Mouse (Mus musculus) neural tube, embryonic 14.5 days (tissue): ENCODE measurements at regions not wholly inside any gene's neighbourhood (a gene's known extent, or its start where the extent isn't known, plus 50 kb on each side); places are given as distances from the start of the nearest gene placed in this dataset.
"Not testable (repeated sequence)": the region's sequence is repeated elsewhere in the genome, so short reads cannot be mapped to it uniquely, and the experiment has no call there.

Experiments used
- ATAC-seq: fragments of 200-750 bp; cut with Nextera tagmentation; 2 replicates; pipeline ENCODE4 v1.8.0; 2017; ENCODE audit warnings: low read depth, mild to moderate bottlenecking, moderate TSS enrichment, moderate library complexity
- H3K27ac ChIP-seq: fragments of 300-500 bp; sonication (generic); 2 replicates; pipeline ENCODE4 v1.5.1; 2014; ENCODE audit warnings: low read depth, mild to moderate bottlenecking, control low read depth, low read length, moderate library complexity, mixed read lengths
- H3K27me3 ChIP-seq: fragments of 300-500 bp; sonication (generic); 2 replicates; pipeline ENCODE4 v1.6.1; 2014; ENCODE audit warnings: low read length; ENCODE audit not compliant: control insufficient read depth, insufficient read depth
- H3K36me3 ChIP-seq: fragments of 300-500 bp; sonication (generic); 2 replicates; pipeline ENCODE4 v1.6.1; 2014; ENCODE audit warnings: low read length, mixed read lengths; ENCODE audit not compliant: control insufficient read depth, insufficient read depth
- H3K4me1 ChIP-seq: fragments of 300-500 bp; sonication (generic); 2 replicates; pipeline ENCODE4 v1.6.1; 2014; ENCODE audit warnings: low read length; ENCODE audit not compliant: control insufficient read depth, insufficient read depth
- H3K4me2 ChIP-seq: fragments of 300-500 bp; sonication (generic); 2 replicates; pipeline ENCODE4 v1.6.1; 2014; ENCODE audit warnings: mild to moderate bottlenecking, low read depth, low read length, control low read depth
- H3K4me3 ChIP-seq: fragments of 300-500 bp; sonication (generic); 2 replicates; pipeline ENCODE4 v1.5.1; 2014; ENCODE audit warnings: low read depth, low read length, control low read depth, mixed read lengths
- H3K9ac ChIP-seq: fragments of 300-500 bp; sonication (generic); replicated peaks from 2 replicates; pipeline ENCODE4 v1.6.1; 2014; ENCODE audit warnings: low read depth, mild to moderate bottlenecking, control low read depth, low read length, mixed read lengths
- H3K9me3 ChIP-seq: fragments of 300-500 bp; sonication (generic); 2 replicates; pipeline ENCODE4 v1.6.1; 2016; ENCODE audit warnings: low read length; ENCODE audit not compliant: control insufficient read depth
- WGBS: fragments of 180-500 bp; shearing (Covaris S2); extraction: QIAGEN DNeasy Blood & Tissue Kit; methylation state at CpG from one replicate; pipeline ENCODE4 v1.1.7; 2014; 5-methylcytosine and 5-hydroxymethylcytosine counted together

DNA sequence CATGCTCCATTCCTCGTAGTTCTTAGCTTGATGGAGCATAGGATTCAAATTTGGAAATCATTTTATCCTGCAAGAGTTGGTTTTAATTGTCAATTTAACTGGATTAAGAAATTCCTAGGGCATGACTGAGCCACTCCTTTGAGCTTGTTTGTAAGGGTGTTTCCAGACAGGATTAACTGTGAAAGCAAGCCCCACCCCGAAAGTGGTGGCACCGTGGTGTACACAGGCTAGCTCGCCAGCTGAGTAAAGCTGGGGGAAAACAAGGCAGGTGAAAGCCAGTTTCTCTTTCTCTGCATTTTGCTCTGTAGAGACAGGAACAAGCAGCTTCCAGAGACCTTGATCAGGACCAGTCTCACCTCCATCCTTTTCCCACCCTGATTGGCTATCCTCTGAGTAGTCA is 103.5 kb downstream of the Arrdc3 start:
- no peak for ATAC-seq
- Histone ChIP-seq H3K27me3 (no peaks in the 10 kb centered on the region), H3K9ac (no peak overlapping the region), H3K36me3 (no peaks in the 10 kb centered on the region), H3K9me3 (no peaks in the 10 kb centered on the region), H3K27ac (no peak overlapping the region), H3K4me1 (no peaks in the 10 kb centered on the region), H3K4me3 (no peak overlapping the region), H3K4me2 (no peak overlapping the region)
- 85% methylated on average over 4 of the region's 4 CpGs for WGBS

GRCm38 (mm10) chr13:80989756-80990155 is 106.6 kb downstream of the Arrdc3 start:
- no peaks in the 10 kb centered on the region for H3K27me3 ChIP-seq
- H3K4me1 ChIP-seq, result no peaks in the 10 kb centered on the region
- 90% methylated on average over 5 of the region's 5 CpGs for WGBS
- H3K9ac ChIP-seq, result no peak overlapping the region
- no peak overlapping the region for H3K4me2 ChIP-seq
- no peaks in the 10 kb centered on the region for H3K9me3 ChIP-seq
- H3K27ac ChIP-seq, result no peak overlapping the region
- H3K4me3 ChIP-seq, result no peak overlapping the region
- no peak for ATAC-seq
- no peaks in the 10 kb centered on the region for H3K36me3 ChIP-seq

GRCm38 (mm10) chr13:80992342-80992741 is 109.2 kb downstream of the Arrdc3 start:
- no peak overlapping the region for H3K27ac ChIP-seq
- H3K36me3 ChIP-seq, result no peaks in the 10 kb centered on the region
- 71% methylated on average over 2 of the region's 2 CpGs for WGBS
- H3K9ac ChIP-seq, result no peak overlapping the region
- H3K27me3 ChIP-seq, result no peaks in the 10 kb centered on the region
- H3K9me3 ChIP-seq, result no peaks in the 10 kb centered on the region
- H3K4me3 ChIP-seq, result no peak overlapping the region
- ATAC-seq, result no peak
- H3K4me1 ChIP-seq, result no peaks in the 10 kb centered on the region
- no peak overlapping the region for H3K4me2 ChIP-seq

- no peaks in the 10 kb centered on the region for H3K9me3 ChIP-seq
- no peaks in the 10 kb centered on the region for H3K36me3 ChIP-seq
- no peaks in the 10 kb centered on the region for H3K27me3 ChIP-seq
- 44% methylated on average over 5 of the region's 5 CpGs for WGBS
- H3K4me2 ChIP-seq, result no peak overlapping the region
- H3K9ac ChIP-seq, result no peak overlapping the region
- no peak overlapping the region for H3K27ac ChIP-seq
- H3K4me3 ChIP-seq, result no peak overlapping the region
- ATAC-seq, result no peak
- no peaks in the 10 kb centered on the region for H3K4me1 ChIP-seq
Measured at GRCm38 (mm10) chr13:81008864-81009766, 125.9 kb downstream of the Arrdc3 start.

GRCm38 (mm10) chr13:81013953-81014352 is 130.8 kb downstream of the Arrdc3 start:
- no peak for ATAC-seq
- H3K4me1 ChIP-seq, result no peaks in the 10 kb centered on the region
- 90% methylated on average over 1 of the region's 1 CpGs for whole genome bisulfite sequencing

GRCm38 (mm10) chr13:81020106-81020747 is 137.0 kb downstream of the Arrdc3 start:
- Histone ChIP-seq H3K9me3 (no peaks in the 10 kb centered on the region), H3K36me3 (no peaks in the 10 kb centered on the region), H3K27ac (no peak overlapping the region), H3K27me3 (no peaks in the 10 kb centered on the region), H3K4me2 (no peak overlapping the region), H3K4me1 (no peaks in the 10 kb centered on the region), H3K9ac (no peak overlapping the region), H3K4me3 (no peak overlapping the region)
- ATAC-seq, result no peak
- WGBS, result 79% methylated on average over 3 of the region's 3 CpGs

More at GRCm38 (mm10) chr13:81013953-81014352, 130.8 kb downstream of the Arrdc3 start:
- H3K4me2 ChIP-seq, result no peak overlapping the region
- H3K27me3 ChIP-seq, result no peaks in the 10 kb centered on the region
- H3K4me3 ChIP-seq, result no peak overlapping the region
- H3K36me3 ChIP-seq, result no peaks in the 10 kb centered on the region
- no peak overlapping the region for H3K27ac ChIP-seq
- no peak overlapping the region for H3K9ac ChIP-seq
- H3K9me3 ChIP-seq, result no peaks in the 10 kb centered on the region

DNA sequence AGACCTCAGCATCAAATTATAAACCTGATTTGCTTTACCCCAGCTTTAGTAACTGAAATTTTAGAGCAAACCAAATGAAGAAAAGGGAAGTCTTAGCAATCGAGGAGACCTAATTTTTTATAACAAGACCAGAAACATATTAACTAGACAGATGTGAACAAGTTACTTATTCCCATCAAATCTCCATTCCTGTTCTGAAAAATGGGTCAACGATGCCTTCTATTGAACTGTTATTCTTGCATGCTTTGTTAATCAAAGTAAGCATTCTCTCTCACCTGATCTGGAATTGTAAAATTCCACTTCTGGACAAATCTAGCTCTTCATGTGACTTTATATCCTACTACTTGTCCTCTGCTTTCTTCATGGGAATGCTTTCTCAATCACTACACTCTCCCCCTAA is 137.6 kb downstream of the Arrdc3 start:
- no peak overlapping the region for H3K4me2 ChIP-seq
- no peaks in the 10 kb centered on the region for H3K9me3 ChIP-seq
- H3K36me3 ChIP-seq, result no peaks in the 10 kb centered on the region
- H3K9ac ChIP-seq, result no peak overlapping the region
- 91% methylated on average over 2 of the region's 2 CpGs for WGBS
- no peak overlapping the region for H3K4me3 ChIP-seq
- no peak overlapping the region for H3K27ac ChIP-seq
- no peaks in the 10 kb centered on the region for H3K27me3 ChIP-seq
- H3K4me1 ChIP-seq, result no peaks in the 10 kb centered on the region
- ATAC-seq, result no peak

GRCm38 (mm10) chr13:81022410-81022809 is 139.2 kb downstream of the Arrdc3 start:
- Histone ChIP-seq H3K4me2 (no peak overlapping the region), H3K9ac (no peak overlapping the region), H3K36me3 (no peaks in the 10 kb centered on the region), H3K4me1 (no peaks in the 10 kb centered on the region), H3K4me3 (no peak overlapping the region), H3K9me3 (no peaks in the 10 kb centered on the region), H3K27ac (no peak overlapping the region), H3K27me3 (no peaks in the 10 kb centered on the region)
- 70% methylated on average over 1 of the region's 1 CpGs for WGBS
- no peak for ATAC-seq

DNA sequence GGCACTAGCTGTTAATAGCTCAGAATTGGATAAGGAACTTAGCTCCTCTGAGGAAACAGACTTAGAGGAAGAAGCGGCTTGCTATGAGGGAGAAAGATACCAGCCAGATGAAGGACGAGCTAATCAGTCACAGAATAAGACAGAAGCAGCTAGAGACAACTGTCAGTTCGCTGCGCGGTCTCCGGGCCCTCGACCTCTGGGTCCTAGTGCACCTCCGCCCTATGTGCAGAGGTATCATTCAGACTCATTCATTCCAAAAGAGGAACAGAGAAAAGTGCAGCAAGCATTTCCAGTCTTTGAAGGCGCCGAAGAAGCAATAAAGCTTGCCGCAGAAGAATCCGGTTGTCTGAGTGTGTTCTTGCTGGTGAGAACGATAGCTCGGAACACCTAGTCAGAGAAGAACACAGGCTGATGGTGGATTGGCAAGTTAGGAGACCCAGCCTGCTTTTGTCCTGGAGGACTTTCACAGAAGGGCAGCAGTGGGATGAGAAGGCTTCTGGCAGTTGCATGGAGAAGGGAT is 142.1 kb downstream of the Arrdc3 start:
- H3K27ac ChIP-seq, H3K4me1 ChIP-seq, H3K4me3 ChIP-seq, H3K4me2 ChIP-seq, H3K9ac ChIP-seq, ATAC-seq, H3K9me3 ChIP-seq, H3K27me3 ChIP-seq, H3K36me3 ChIP-seq: not testable (repeated sequence)
- 91% methylated on average over 14 of the region's 14 CpGs for WGBS
